8 mouse cellular contexts compared by ENCODE assay signal in the genomic region with DNA sequence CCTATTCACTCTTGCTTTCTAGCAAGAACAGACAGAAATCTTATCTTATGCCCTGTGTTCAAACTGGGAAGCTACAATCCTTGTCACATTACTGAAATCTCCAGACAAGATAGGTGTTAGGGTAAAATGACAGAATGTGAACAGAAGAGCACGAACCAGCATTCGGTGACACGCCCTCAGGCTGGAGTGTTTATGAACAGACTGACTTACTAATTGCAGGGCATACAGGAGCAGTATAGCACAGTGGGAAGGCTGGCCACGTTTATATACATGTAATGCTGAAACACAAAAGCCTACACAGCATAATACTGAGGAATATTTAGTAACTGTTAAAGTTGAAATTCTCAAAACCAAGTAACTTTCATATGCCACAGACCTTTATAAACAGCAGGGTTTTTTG.
DNase-seq lines count a peak whose midpoint lies in the region; ATAC-seq and TF ChIP-seq lines count a peak whose summit lies in the region.

No protein-coding gene starts in this region.

- H3K4me2 ChIP-seq in neural tube, embryonic 11.5 days (ENCODE audit: low read depth), result peak overlapping the region; percentile 50
- H3K4me2 ChIP-seq in liver, embryonic 14.5 days (ENCODE audit: low read depth), result peak overlapping the region; percentile 50; the same call in 1 of the 2 replicates

- no peaks in the 10 kb centered on the region for H3K9me3 ChIP-seq in neural tube, embryonic 11.5 days (ENCODE audit: control insufficient read depth, low read length)
- H3K9me3 ChIP-seq in liver, embryonic 14.5 days (ENCODE audit: control insufficient read depth, low read length), result no peaks in the 10 kb centered on the region

- peak overlapping the region; percentile 44 for H3K9ac ChIP-seq in neural tube, embryonic 11.5 days (ENCODE audit: low read length)
- H3K9ac ChIP-seq in liver, embryonic 14.5 days (replicated peaks), result no peak overlapping the region

- 58% methylated on average over 4 of the region's 4 CpGs for WGBS in neural tube, embryonic 11.5 days
- 36% methylated on average over 4 of the region's 4 CpGs for WGBS in liver, embryonic 14.5 days (ENCODE audit: insufficient replicate concordance)

- no peaks in the 10 kb centered on the region for H3K27me3 ChIP-seq in neural tube, embryonic 11.5 days (ENCODE audit: control insufficient read depth, insufficient read depth, low read length)
- no peaks in the 10 kb centered on the region for H3K27me3 ChIP-seq in liver, embryonic 14.5 days (ENCODE audit: control insufficient read depth, insufficient read depth, low read length)

- peak; percentile 31 for ATAC-seq in neural tube, embryonic 11.5 days (ENCODE audit: insufficient read depth, low FRiP score, low TSS enrichment)
- ATAC-seq in liver, embryonic 14.5 days (ENCODE audit: insufficient read depth), result no peak

- peaks cover 5% of the 10 kb centered on the region; the same call in 1 of the 2 replicates for H3K4me1 ChIP-seq in neural tube, embryonic 11.5 days (ENCODE audit: control insufficient read depth, insufficient read depth, low read length)
- peaks cover 0 to 3% of the 10 kb centered on the region in 2 experiments; a peak in 2 of 4 replicates for H3K4me1 ChIP-seq in liver, embryonic 14.5 days (replicated peaks; ENCODE audit: control insufficient read depth in 2 of 2, insufficient read depth in 2 of 2, low read length in 1 of 2)

- no peak for TF ChIP-seq CTCF in liver, embryonic 14.5 days (IDR thresholded peaks at IDR 0.05; ENCODE audit: low read depth)

- DNase-seq in embryo, embryonic 10 days (ENCODE audit: low spot score), result peak; percentile 17
- DNase-seq in embryo, embryonic 9.5 days (ENCODE audit: extremely low spot score), result no peak
- peak; percentile 13 for DNase-seq in neural tube, embryonic 11.5 days (ENCODE audit: low spot score)
- DNase-seq in neural tube, embryonic 10.5 days (ENCODE audit: extremely low spot score, low spot score), result no peak
- no peak for DNase-seq in liver, embryonic 14.5 days (ENCODE audit: low read depth in 3 of 3, low spot score in 3 of 3)
- DNase-seq in urinary bladder, adult 18-20 months (ENCODE audit: low spot score in 2 of 2), result no peak
- no peak for DNase-seq in thymus, postnatal 14 days
- no peak for DNase-seq in kidney, postnatal 10 days

- peak overlapping the region; percentile 54; the same call in 1 of the 2 replicates for H3K27ac ChIP-seq in neural tube, embryonic 11.5 days (ENCODE audit: low read depth, low read length)
- no peak overlapping the region for H3K27ac ChIP-seq in liver, embryonic 14.5 days

- no peak for TF ChIP-seq EP300 in liver, embryonic 14.5 days (IDR thresholded peaks at IDR 0.05; ENCODE audit: low read depth)

- H3K4me3 ChIP-seq in neural tube, embryonic 11.5 days (ENCODE audit: low read depth, low read length), result peak overlapping the region; percentile 27
- no peak overlapping the region for H3K4me3 ChIP-seq in liver, embryonic 14.5 days (ENCODE audit: insufficient read depth in 1 of 2, low read depth in 2 of 2, low read length in 2 of 2)

- H3K36me3 ChIP-seq in neural tube, embryonic 11.5 days (ENCODE audit: control insufficient read depth, insufficient read depth, low read length), result no peaks in the 10 kb centered on the region
- no peaks in the 10 kb centered on the region for H3K36me3 ChIP-seq in liver, embryonic 14.5 days (replicated peaks; ENCODE audit: control insufficient read depth, insufficient read depth, low read depth)

Comparison
In these comparisons a context has a peak if more than half of its experiments do, and no peak if none do; other contexts are left out.
1. DNase-seq: peak in embryo, embryonic 10 days (single experiment) and neural tube, embryonic 11.5 days (single experiment); none in embryo, embryonic 9.5 days (single experiment), neural tube, embryonic 10.5 days (single experiment), liver, embryonic 14.5 days (0 of 3), urinary bladder, adult 18-20 months (0 of 2), thymus, postnatal 14 days (single experiment) and kidney, postnatal 10 days (single experiment).